Mouse (Mus musculus) layer of hippocampus, adult 11-12 months (tissue): ENCODE data around the gene Itpk1.
A peak's percentile ranks its signal among the peaks of the same experiment; 100 is the strongest.

Experiments used
- DNase-seq: peaks from one replicate; pipeline ENCODE4 v3.0.0; 2022; ENCODE audit warnings: low spot score

The Itpk1 gene

DNA sequence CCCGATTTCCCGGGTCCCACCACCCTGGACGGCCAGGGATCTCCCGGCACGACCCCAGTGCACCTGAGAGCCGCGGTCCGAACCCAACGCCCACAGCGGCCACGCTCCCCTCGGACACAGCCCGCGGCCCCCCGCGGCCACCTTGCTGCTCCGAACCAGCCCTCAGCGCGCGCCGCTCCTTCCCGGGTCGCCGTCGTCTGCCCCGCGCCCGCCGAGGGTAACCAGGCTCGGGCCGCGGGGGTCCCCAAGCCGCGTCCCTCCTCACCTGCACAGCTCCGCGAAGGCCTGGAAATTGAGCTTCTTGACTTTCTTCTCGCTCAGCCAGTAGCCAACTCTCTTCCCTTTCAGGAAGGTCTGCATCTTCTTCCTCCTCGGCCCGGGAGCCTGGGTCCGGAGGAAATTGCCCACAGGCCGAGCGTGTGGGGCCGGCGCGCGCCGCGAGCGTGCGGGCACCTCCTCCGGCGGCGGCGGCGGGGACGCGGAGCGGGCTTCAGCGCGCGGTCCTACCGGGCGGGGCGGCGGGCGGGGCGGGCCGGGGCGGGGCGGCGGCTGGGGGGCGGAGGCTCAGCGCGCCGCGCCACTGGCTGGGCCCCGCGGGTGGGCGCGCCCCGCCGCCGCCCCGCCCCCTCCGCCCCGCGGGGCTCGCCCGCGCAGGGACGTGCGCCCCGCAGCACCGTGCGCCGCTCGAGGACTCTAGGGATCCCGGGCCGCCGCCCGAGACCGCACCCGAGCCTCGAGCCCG, at the start of gene Itpk1:
TSS of gene Itpk1 (minus strand) at position 474 of the 742 bp plus-strand sequence.
- DNase-seq, result peak; percentile 44

DNA sequence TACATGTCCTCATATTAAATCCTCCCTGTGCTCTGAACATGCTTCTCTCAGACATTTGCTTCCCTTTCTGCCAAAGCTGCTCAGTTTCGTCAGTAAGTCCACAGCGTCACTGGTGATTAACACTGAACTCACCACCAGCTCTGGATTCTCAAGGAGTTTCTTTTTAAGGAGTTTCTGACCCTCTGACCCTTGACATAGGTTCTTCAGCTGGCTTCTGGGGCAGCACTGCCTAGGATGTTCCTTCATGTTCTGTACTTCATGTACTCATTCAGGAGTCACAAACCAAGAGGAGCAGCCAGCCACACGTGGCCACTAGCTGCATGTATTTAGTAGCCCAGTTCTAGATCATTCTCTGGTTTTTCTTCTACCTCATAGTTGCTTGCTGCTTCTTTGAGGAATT, 43.5 kb upstream of the Itpk1 start:
- DNase-seq, result no peak

DNA sequence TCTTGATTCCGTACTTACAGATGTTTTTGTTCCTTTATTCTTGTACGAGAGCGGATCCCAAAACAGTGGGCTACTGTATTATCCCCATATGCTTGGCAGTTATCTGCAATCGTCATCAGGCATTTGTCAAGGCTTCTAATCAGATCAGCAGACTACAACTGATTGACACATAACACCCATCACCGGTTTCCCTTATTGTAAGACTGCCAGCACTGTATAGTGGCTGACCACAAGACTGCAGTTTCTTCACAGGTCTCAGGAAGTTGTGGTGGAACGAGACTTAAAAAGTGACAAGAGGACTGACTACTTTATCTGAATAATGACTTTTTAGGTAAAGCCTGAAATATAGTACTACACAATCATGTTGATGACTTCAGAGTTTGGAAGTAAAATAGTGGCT, 40.1 kb upstream of the Itpk1 start:
- no peak for DNase-seq

DNA sequence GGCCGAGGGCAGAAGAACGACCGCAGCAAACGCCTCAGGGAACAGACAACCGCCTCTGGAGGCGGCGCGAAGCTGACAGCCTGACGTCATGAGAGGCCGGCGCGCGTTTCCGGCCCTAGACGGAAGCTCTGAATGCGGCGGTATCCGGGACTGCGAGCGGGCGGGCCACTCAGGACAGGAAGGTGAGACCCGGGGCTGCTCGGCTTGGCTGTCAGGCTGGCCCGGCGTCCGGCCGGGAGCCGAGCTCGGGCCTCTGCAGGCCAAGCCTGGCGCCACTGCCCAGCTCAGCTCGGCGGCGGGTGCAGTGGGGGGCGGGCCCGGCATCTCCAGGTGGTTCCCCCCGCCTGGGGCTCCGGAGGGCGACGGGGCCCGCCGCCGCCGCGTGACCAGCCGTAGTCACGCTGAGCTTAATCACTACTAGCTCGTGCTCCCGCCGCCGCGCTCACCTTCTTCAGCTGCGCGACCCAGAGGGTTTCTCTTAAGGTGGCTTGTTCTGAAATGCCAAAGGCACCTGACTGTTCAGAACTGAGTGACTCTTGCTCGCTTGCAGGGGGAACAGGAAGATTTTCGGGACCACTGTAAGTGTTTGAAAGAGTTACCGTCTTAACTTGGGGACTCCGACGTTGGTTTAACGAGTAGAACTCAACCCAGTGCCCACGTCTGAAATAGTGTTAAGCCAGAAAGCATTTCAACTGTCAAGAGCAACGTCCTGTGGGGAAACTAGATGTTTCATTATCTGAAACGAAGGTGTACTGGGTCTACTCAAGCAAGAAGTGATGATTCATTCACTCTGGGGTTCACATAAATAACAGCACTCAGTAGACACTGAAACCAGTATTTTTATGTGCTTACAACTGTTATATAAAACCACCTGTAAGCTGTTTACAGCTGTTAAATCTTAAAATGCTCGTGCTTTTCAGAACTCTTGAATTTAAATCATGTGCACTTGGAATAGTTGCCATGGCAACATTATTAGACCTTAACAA, 39.2 kb upstream of the Itpk1 start, which contains the start of the genes Moap1 and Tmem251:
TSS of gene Moap1 (minus strand) at position 73 of the 986 bp plus-strand sequence.
TSS of gene Tmem251 (plus strand) at position 174 of the 986 bp plus-strand sequence.
- peak; percentile 89 for DNase-seq

DNA sequence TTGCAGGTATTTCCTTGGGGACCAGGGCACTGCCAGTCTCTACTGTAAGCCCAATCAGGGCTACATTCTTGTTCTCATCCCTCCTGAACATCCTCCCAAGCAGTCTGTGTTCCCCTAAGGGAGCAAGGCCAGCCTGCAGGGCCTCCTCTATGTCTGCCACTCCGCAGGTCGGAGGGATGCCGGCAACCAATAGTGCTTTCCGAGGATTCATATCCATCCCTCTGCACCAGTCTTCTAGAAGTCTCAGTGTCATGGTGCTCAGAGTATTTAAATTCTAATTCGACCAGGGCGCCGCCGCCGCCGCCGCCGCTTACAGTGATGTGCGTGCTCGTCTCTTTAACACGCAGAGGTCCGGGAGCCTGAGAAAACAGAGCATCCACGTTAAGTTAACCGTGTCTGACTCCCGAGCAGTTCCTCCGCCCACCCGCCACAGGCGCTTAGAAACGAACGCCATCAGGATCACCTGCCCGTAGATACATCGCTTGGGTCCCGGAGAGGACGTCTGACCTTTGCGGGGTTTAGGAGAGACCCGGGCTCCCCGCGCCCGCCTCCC, 38.4 kb upstream of the Itpk1 start:
- no peak for DNase-seq

DNA sequence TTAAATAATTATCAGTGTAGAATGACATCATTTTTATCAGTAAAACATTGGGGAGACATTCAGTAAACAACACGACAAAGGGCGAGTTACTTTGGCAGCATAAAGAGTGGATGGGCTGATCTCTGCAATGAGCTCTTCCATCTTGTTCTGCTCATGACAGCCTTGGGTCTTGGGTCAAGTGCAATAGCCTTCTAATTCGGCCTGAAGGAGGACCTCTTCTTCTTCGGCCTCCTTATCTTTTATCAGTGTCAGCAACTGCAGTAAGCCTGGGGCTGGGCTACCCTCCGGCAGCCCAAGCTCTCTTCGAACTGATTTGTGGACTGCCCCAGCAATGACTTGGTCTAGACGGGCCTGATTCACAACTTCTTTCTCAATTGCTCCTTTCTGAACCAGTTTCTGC, 37.3 kb upstream of the Itpk1 start:
- DNase-seq, result no peak

DNA sequence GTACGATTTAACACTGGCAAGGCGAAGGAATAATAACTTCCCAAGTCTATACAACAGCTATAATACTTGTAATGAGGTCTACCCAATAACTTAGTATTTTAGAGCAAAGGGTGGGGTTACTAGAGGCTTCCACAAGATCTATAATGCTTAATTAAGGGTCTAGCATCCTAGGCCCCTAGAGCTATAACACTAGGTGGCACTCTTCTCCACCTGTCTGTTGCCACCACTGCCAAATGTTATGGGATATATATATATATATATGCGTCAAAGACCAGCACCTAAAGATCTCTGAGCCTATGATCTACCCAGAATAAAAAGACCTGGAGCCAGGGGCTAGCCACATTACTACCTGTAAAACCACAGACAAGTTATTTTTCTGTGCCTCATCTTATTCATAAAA, 35.6 kb upstream of the Itpk1 start:
- DNase-seq, result no peak

DNA sequence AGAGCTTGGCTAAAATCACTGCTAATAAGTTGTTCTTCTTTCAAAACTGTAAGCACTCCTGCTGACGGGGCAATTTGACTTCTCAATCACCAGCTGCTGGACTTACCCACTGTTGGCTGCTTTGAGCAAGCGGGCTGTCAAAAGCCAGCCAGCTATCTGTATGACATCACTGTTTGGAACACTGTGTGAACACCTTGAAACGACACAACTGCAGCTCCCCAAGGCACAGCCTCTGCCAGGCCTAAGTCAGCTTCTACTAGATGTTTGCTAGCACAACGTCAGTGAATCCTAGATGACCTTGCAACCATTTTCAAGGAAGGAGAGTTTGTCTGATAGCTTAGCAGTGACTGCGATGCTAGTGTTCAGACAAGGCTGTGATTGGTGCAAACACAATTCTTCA, 34.4 kb upstream of the Itpk1 start:
- no peak for DNase-seq

DNA sequence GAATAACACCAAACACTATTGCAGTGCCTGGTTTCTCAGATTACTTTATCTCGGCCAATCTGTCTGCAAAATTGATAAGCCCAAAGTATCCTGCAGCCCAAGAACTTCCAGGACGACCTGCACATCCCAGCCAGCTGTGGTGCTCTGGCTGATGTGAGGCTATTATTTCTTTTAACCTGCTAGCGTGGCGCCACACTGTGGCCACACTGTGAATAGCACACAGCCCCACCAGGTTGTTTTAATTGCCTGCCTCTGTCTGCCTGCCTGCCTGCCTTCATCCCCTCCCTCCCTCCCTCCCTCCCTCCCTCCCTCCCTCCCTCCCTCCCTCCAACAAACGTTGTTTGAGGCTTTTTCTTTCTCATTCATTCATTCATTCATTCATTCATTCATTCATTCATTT, 28.7 kb upstream of the Itpk1 start:
- DNase-seq, result peak; percentile 47

DNA sequence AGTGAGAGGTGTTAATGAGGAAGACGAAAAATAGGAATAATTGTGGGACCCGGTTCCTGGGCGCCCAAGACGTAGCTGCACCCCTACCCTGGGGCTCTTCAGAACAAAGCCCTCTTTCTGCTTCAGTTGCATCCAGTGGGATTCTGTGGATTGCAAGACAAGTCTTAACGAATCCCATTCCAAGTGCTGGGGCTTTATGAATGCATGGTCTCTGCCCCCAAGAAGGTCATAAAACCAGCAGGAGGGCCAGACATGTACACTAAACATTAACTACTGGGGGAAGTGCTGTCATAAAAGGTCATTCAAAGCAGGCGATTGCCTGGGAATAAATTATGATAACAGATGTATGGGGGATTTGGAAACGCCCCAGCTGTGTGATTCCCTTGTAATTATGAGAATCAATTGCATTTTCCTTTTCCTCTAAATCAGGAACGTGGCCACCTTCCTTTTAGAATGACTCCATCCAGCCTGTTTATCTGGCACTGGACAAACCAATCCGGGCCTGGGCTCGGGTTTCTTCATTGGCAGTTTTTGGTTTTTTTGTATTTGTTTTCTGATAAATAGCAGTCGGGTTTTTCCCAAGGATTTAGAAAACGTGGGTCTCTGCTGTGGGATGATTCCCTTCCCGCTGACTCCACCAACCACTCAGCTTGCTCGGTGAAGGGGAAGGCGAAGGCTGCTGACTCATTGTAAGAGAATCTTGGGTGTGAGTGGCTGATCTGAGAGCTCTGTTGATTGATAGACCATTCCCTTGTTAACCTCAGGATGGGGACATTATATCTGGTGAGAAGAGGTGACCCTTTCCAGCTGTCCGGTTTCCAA, 26.3 kb upstream of the Itpk1 start:
- DNase-seq, result no peak

DNA sequence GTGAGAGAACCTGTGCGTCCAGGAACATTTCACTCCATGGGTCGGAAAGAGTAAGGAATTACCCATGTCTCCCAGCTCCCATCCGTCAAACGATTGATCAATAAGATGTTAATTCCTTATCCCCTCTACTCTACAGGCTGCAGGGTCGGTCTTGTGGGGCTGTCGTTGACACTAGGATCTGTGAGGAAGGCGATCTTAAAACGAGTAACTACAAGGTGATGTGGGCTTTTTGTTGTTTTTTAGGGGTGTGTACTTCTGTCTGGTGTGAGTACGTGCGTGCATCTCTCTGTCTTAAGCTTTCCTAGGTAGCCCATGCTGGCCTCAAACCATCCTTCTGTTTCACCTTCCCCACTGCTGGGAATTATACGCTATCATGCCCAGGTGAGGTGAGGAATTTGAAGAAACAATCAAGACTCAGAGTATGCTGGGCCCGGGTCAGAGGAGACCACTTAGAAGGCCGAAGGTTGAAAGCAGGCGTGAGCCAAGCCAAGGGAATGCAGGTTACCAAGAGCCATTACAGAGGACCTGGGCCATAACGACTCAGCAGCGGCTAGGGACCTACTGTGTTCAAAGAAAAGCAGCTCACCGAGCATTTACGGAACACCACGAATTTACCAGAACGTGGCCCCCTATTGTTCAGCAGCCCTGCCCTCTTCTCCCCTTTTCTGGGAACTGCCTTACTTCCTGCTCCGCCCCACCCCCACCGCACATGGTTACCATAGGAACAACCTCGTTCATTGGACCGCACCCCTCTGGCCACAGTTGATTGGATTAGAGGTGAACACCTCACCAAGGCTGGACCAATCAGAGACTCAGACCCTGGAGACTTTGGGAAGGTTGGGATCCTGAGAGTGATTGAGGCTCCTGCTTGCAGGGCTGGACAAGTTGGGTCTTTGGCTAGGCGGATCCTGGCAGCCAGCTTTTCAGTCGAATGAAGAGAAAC, 25.4 kb upstream of the Itpk1 start:
- peak; percentile 80 for DNase-seq

DNA sequence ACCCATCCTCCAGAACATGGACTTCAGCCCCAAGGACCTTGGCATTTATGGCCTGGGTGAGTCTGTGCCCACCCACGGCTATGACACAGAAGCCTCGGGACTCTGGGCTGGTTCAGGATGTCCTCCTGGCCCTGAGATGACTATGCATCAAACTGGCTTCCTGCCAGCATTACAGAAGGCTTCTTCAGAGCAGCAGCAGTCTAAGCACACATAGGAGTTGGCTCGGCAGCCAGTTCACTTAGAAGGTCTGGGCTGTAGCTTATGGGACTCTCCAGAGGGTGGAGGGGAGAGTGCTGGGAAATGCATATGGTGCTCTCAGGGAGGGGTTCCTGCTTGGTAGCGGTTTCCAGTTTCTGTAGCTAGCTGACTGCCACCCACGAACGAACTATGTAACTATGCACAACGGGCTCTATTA, 21.0 kb upstream of the Itpk1 start:
- no peak for DNase-seq

DNA sequence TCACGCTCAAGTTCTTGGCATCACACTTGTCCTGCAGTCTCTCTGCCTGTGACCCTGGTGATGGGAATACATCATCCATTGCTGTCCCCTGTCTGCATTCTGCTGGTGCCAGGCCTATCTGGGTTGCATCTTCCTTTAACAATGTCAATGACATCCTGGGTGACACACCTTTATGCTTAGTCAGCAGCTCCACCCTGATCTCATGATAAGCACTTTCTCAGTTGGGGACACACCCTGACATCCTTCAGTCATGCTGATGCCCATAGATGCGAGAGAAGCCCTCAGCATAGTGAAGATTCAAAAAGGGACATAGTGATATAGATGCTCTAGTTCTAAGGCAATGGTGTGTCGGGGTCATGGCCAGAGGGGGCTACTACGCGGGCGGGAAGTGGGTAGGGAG, 20.4 kb upstream of the Itpk1 start:
- DNase-seq, result no peak

DNA sequence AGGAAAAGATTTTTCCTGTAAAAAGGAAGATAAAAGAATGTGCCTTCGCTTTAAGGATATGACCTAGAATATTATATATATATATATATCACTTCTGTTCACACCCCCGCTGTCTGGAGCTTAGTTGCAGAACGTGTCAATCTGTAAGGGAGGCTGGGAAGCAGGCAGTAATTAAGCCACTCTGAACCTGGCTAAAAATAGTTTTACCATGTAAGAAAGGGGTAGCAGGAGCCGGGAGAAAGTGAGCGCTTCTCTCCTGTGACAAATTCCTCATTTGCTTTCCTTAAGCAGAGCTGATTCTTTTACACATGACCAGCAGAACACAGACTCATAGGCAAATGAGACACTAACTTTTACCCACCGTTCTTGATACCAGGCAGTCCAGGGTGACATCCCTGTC, 19.1 kb upstream of the Itpk1 start:
- DNase-seq, result no peak

DNA sequence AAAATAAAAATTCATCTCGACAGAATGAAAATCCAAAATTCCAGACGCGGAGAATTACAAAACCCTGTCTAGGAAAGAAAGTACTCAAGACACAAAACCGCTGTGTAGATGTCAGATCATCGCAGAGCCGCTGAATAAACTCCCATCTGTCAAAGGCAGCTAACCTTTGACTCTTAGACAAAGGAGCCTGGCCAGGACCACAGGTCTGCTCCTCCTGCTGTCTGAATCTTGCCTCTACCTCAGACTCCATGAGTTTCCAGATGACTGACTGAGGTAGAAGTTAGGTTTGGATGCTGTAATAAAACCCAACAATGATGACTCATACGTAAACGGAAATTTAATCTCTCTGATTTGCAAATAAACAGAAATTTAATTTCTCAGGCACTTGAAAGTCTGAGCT, 18.2 kb upstream of the Itpk1 start:
- no peak for DNase-seq

DNA sequence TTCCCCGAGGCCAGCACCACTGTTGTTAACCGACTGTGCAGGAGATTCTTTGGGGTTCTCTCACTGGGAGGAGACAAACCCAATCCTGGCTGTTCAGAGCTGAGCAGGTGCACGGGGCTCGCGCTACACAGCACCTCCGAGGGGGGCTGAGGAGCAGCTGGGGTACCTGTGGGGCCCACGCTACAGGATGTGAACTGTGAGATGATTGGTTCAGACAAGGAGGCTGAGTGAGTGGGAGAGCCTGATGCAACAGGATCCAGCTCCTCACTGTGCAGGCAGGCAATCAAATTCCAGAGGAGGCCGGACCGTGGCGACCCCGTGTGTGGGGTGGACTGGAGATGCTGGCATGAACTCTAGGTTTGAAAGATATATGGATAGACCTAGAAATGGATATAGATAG, 17.7 kb upstream of the Itpk1 start:
- DNase-seq, result no peak

DNA sequence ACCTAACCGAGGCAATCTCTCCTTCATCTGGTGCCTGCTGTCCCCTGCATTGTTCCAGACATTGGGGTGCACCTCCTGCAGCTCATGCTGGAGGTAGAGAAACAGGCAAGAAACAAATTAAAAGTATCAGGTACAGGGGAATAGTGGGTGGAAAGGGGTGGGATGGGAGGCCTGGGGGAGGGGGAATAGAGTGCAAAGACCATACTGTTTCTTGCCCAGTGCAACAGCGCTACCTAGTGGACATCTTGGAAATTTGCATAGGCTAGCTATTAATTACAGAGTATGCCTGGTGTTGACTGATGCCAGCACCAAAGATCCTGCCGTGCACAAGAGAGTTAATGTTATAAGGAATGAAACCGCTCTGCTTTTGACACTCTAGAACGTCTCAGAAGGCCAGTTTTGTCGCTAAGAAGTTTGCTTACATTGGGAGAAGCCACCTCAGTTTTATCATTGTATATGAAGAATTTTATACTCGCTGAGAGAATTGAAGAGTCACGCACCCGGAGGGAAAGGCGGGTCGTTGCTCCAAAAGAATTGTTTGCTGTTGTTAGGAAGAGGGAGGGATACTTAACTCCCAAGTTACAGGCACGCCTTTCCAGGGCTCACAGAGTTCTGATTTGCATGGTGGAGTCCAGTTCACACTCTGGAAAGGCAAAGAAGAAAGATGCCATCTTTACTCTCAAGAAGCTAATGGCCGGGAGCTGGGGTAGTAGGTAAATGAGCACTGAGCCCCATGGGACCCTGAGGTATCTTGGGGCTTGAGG, 15.0 kb upstream of the Itpk1 start:
- no peak for DNase-seq

DNA sequence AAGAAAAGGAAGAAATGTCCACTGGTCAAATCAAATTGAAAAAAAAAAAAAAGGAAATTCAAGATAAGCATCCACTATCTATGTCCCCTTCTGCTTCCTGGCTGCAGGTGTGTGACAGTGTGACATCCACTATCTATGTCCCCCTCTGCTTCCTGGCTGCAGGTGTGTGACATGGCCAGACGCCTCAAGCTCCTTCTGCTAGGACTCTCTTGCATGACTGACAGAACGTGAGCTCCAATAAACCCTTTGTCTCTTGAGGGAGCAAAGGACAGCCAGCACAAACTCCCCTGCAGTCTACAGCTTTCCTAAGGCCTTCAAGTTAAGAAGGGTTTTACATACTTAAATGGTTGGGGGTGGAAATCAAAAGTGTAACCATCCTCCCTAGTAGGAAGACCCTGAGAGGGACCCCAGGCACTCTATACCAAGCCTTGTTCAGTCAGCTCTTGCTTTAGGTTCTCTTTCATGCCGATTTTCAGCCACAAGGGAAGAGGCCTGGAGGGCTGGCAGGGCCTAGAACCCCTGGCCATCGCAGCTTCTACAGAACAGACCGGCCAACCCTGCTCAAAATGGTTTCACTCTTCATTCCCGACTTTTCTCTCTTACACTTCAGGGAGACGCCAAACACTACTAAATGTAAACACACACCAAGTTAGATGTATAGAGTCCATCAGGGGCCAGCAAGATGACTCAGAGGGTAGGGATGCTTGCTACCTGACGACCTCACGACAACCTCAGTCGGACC, 10.1 kb upstream of the Itpk1 start:
- no peak for DNase-seq

DNA sequence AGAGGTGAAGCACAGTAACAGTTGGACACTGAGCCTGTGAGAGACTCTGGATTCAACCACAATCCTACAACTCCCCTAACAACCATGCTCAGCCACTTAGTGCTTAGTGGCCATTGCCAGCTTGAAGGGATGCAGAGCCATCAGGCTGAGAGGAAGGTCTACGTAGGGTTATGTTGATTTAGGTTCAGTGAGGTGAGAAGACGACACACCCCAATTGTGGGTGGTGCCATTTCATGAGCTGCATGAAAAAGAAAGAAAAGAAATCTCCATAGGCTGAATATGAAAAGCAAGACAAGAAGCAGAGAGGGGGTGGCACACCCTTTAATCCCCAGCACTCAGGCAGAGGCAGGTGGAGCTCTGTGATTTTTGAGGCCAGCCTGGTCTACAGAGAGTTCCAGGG, 9.4 kb upstream of the Itpk1 start:
- no peak for DNase-seq
